Mouse (Mus musculus): ENCODE results near the gene Col5a1. TPM values are rescaled to one million over a fixed set of nuclear protein-coding genes. Genes with fewer than 3 reads are reported as not detected.
A peak's percentile ranks its signal among the peaks of the same experiment; 100 is the strongest.

Gene Col5a1
- total and polyA plus RNA-seq, 3 experiments = 31.1 to 75.5 TPM; not detected in 1

- TF ChIP-seq EP300 (IDR thresholded peaks at IDR 0.05; ENCODE audit: low read depth in 1 of 2, low read length in 2 of 2) = peak; percentile 84 to 97
- peak; percentile 23; the same call in 1 of the 2 replicates for TF ChIP-seq BHLHE40 (IDR thresholded peaks at IDR 0.05; ENCODE audit: borderline replicate concordance, low read depth, low read length)
- TF ChIP-seq MXI1 (IDR thresholded peaks at IDR 0.05; ENCODE audit: low read depth, low read length) = peak; percentile 47; the same call in 1 of the 2 replicates
- peak; percentile 46; the same call in 1 of the 2 replicates for TF ChIP-seq CHD1 (IDR thresholded peaks at IDR 0.05; ENCODE audit: low read depth, low read length)
- TF ChIP-seq MYB (IDR thresholded peaks at IDR 0.05; ENCODE audit: low read depth, low read length) = peak; percentile 85
- TF ChIP-seq SIN3A (IDR thresholded peaks at IDR 0.05; ENCODE audit: low read length) = peak; percentile 92
- TF ChIP-seq ZMIZ1 (IDR thresholded peaks at IDR 0.05; ENCODE audit: low read depth, low read length) = peak; percentile 77
- TF ChIP-seq TBP (IDR thresholded peaks at IDR 0.05; ENCODE audit: low read depth, low read length) = peak; percentile 93
- TF ChIP-seq ETS1 (IDR thresholded peaks at IDR 0.05; ENCODE audit: low read depth, low read length) = peak; percentile 91
- TF ChIP-seq USF2 (IDR thresholded peaks at IDR 0.05; ENCODE audit: borderline replicate concordance in 1 of 2, insufficient read depth in 1 of 2, low read depth in 1 of 2, low read length in 2 of 2) = no peak
- TF ChIP-seq MYC (IDR thresholded peaks at IDR 0.05; ENCODE audit: low read depth, low read length) = peak; percentile 31; the same call in 1 of the 2 replicates
- peak; percentile 84 for TF ChIP-seq TCF12 (IDR thresholded peaks at IDR 0.05; ENCODE audit: low read depth, low read length)
- TF ChIP-seq MAZ (IDR thresholded peaks at IDR 0.05; ENCODE audit: low read depth, low read length) = 0 out of 2 replicates have a peak, but pooled peaks have one; percentile 13
- TF ChIP-seq POLR2A (IDR thresholded peaks at IDR 0.05; ENCODE audit: control insufficient read depth in 1 of 2, insufficient read depth in 1 of 2, low read depth in 1 of 2, low read length in 2 of 2, poor library complexity in 1 of 2) = peak; percentile 41 to 72; a peak in 2 of 4 replicates
- peak; percentile 54 for TF ChIP-seq NELFE (IDR thresholded peaks at IDR 0.05; ENCODE audit: low read depth, low read length)
- peak; percentile 50; the same call in 1 of the 2 replicates for TF ChIP-seq RCOR1 (IDR thresholded peaks at IDR 0.05; ENCODE audit: low read depth, low read length)
- no peak for TF ChIP-seq UBTF (IDR thresholded peaks at IDR 0.05; ENCODE audit: borderline replicate concordance, insufficient read depth, low read depth, low read length)
- peak; percentile 52 for TF ChIP-seq TAL1 (IDR thresholded peaks at IDR 0.05; ENCODE audit: low read length)
- no peak for TF ChIP-seq MEF2A (IDR thresholded peaks at IDR 0.05; ENCODE audit: extremely low read depth, insufficient replicate concordance, low read depth, low read length, poor library complexity, severe bottlenecking)
- no peak; the same call in 1 of the 2 replicates for TF ChIP-seq HCFC1 (IDR thresholded peaks at IDR 0.05; ENCODE audit: low read depth, low read length)
- TF ChIP-seq ELF1 (IDR thresholded peaks at IDR 0.05; ENCODE audit: low read depth, low read length) = 0 out of 2 replicates have a peak, but pooled peaks have one; percentile 14
- no peak for TF ChIP-seq ZC3H11A (IDR thresholded peaks at IDR 0.05; ENCODE audit: low read depth, low read length)
- TF ChIP-seq GATA1 (IDR thresholded peaks at IDR 0.05; ENCODE audit: low read depth, low read length) = peak; percentile 91
- TF ChIP-seq MAFK (IDR thresholded peaks at IDR 0.05; ENCODE audit: borderline replicate concordance, low read depth, low read length) = no peak
- Histone ChIP-seq H3K27me3 (ENCODE audit: control insufficient read depth in 1 of 2, insufficient read depth in 2 of 2, low read length in 2 of 2) (no peaks in the 10 kb centered on the region), H3K4me3 (ENCODE audit: control insufficient read depth in 1 of 2, insufficient read depth in 1 of 2, low read depth in 2 of 2, low read length in 2 of 2) (peak overlapping the region; percentile 50 to 67), H3K79me2 (ENCODE audit: control insufficient read depth, insufficient read depth, low read length, poor library complexity) (peaks cover 35% of the 10 kb centered on the region), H3K9ac (ENCODE audit: control insufficient read depth, low read depth, low read length, poor library complexity, severe bottlenecking) (peak overlapping the region; percentile 82), H3K4me1 (ENCODE audit: control insufficient read depth in 1 of 2, insufficient read depth in 2 of 2, low read length in 2 of 2) (peaks cover 5 to 52% of the 10 kb centered on the region in 2 experiments), H3K27ac (ENCODE audit: control insufficient read depth, low read depth, low read length) (peak overlapping the region; percentile 98), H3K36me3 (ENCODE audit: control insufficient read depth in 1 of 2, insufficient read depth in 2 of 2, low read length in 2 of 2) (peaks cover 3 to 55% of the 10 kb centered on the region in 2 experiments; a peak in 3 of 4 replicates), H3K9me3 (replicated peaks; ENCODE audit: insufficient read depth, low read length) (no peaks in the 10 kb centered on the region)
- DNase-seq (ENCODE audit: low read depth, low spot score) = peak; percentile 90
Measured at GRCm38 (mm10) chr2:28032469-28032868, 146.2 kb downstream of the Col5a1 start.
